Mouse (Mus musculus) spleen, postnatal 36 days (tissue): ENCODE measurements around the gene Mt1.
A peak's percentile ranks its signal among the peaks of the same experiment; 100 is the strongest.
"Not testable (repeated sequence)": the region's sequence is repeated elsewhere in the genome, so short reads cannot be mapped to it uniquely, and the experiment has no call there.

Source experiments
- DNase-seq, 2 experiments: peaks; one replicate each; pipeline ENCODE4 v3.0.0; 2022; ENCODE audit warnings: low spot score in 2 of 2, mixed read lengths in 1 of 2

Gene Mt1

DNA sequence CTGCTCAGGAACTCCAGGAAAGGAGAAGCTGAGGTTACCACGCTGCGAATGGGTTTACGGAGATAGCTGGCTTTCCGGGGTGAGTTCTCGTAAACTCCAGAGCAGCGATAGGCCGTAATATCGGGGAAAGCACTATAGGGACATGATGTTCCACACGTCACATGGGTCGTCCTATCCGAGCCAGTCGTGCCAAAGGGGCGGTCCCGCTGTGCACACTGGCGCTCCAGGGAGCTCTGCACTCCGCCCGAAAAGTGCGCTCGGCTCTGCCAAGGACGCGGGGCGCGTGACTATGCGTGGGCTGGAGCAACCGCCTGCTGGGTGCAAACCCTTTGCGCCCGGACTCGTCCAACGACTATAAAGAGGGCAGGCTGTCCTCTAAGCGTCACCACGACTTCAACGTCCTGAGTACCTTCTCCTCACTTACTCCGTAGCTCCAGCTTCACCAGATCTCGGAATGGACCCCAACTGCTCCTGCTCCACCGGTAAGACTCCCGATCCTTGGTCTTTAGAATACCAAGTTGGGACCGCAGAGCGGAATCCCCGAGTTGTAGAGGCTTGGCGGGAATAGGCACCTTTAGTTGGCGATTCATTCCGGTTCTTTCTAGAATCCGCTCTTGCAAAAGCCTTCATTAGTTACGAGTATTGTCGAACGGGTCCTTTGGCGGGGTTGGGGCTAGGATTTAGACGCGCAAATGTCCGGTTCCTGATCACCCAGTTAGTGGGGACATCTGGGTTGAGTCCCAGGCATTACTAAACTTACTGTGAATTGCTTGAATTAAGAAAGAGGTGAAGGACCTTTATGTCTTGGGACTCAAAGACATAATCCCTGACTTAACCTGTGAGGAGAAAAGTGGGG is at the start of gene Mt1:
Gene Mt1 (plus strand): TSS at position 226 of the 856 bp plus-strand sequence.
- DNase-seq, result peak; percentile 66 to 75

DNA sequence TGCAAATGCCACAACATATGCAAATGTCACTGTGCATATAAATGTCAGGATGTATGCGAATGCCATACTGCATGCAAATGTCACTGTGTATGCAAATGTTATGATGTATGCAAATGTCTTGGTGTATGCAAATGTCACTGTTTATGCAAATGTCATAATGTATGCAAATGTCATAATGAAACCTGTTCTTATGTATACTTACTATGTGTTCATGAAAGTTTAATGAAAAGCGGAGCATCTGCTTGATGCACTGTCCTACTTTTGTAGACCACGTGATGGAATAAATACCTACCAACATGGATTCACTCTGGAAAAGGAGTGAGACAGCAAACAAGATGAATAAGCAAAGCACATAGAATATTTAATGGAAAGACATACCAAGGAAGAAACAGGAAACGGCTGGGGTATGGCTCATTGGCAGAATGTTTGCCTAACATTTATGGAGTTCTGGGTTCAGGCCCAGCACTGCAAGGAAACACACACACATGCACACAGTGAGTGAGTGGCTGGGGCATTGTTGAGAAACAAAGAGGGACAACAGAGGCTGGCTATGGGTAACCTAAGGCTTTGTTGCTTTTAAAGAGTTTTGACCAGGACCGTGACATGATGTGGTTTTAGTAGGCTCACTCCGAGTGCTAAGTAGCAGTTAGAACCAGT is 49.6 kb upstream of the Mt1 start:
- DNase-seq, result no peak

GRCm38 (mm10) chr8:94130126-94130525 is 48.8 kb upstream of the Mt1 start:
- no peak for DNase-seq

GRCm38 (mm10) chr8:94132096-94132495 is 46.8 kb upstream of the Mt1 start:
- no peak for DNase-seq

- not testable (repeated sequence) for DNase-seq
Measured at GRCm38 (mm10) chr8:94134601-94135000, 44.3 kb upstream of the Mt1 start.

DNA sequence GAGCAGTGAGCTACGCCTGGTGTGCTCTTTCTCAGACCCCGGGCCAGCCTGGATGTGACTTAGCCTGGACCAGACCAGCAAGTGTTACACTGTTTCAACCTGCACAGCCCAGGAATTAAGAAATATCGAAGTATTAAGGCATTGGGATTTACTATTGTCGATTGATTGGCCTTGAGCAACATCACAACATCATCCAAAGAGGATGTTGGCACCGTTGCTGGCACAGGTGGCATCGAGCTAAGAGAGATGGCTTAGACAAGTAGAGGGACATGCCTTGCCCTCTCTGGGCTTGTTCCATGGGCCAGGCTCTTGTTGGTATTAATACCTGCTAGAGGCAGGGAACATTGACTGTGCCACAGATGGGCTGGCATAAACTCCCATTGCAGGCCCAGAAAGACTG is 43.3 kb upstream of the Mt1 start:
- no peak for DNase-seq

DNA sequence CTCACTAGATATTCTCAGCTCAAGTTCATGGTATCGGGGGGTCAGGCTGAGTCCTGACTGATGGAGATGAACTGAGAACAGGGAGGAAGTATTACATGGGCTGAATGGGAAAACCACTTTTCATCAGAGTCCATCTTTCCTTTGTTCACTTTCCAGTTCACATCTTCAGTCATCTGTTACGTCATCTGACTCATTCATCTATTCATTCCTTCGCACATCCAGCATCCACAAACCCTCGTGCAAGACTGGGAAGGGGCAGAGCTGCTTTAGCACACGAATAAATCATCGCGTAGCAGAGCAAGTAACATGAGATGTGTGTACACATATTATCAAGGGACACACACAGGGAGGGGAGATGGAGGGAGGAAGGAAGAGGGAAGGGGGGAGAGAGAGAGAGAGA is 42.7 kb upstream of the Mt1 start:
- no peak for DNase-seq

DNA sequence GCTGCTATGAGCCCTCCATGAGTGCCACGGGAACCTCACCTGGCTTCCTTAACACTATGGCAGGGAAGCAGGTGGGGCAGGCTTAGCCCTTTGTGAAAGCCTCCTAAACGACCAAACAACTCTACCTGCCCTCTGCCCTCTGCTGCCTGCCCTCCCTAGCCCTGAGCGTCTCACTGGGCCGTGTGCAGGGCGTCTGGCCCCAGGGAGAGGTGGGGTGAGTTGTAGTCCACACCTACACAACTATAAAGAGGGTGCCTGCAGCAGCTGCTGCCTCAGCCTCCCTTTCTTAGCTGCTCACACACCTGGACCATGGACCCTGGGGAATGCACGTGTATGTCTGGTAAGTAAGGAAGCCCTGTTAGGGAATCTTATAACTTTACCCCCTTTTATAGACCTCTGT is 41.9 kb upstream of the Mt1 start, which contains the start of gene Mt4:
Gene Mt4 (plus strand): TSS at position 265 of the 400 bp plus-strand sequence.
- no peak for DNase-seq

DNA sequence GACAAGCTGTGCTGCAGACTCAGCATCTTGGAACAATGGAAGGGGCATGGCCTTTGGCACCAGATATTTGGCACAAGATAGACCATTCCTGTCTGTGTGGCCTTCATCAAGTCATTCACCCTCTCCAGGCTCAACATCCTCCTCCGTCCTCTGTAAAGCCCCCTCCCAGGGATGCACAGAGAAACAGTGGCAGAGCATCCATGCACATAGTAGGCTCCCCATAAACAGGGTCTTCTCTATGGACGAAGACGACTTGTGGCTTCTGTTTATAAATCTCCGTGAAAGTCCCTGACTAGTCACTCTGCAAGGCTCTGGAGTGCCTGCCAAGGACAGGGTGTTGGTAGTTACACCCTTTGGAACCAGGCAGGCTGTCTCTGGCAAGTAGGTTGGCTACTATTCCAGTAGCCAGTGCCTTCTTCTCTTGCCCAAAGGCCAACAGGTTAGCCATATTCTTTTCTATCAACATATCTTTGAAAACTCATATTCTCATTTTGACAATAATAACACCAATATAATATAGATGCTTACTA is 38.6 kb upstream of the Mt1 start:
- DNase-seq, result no peak

DNA sequence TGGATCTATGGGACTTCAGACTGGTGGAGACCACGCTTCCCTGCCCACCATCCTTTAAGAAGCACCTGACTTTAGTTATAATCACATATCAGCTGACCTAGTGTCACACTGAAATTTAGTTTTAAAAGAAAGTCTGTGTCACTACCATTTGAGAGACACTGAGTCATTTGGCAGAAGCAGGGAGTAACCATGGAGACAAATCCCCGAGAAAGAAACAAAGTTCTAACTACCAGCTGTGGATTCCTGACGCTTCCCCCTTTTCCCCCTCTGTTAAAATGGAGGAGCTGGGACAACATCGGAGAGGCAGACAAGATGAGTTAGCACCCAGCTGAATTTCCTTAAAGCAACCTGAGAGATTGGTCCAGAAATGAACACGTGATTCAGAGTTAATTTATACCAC is 30.6 kb upstream of the Mt1 start:
- no peak for DNase-seq

- DNase-seq, result no peak
Measured at GRCm38 (mm10) chr8:94150925-94151324, 28.0 kb upstream of the Mt1 start.

GRCm38 (mm10) chr8:94152513-94153300 is 26.2 kb upstream of the Mt1 start, which contains the start of gene Mt3:
Mt3 (plus strand) TSS chr8:94152607.
- DNase-seq, result no peak

- DNase-seq, result no peak
Measured at GRCm38 (mm10) chr8:94153451-94153850, 25.4 kb upstream of the Mt1 start.

- no peak for DNase-seq
Measured at GRCm38 (mm10) chr8:94154537-94154936, 24.3 kb upstream of the Mt1 start.

- DNase-seq, result no peak
Measured at GRCm38 (mm10) chr8:94156092-94156491, 22.8 kb upstream of the Mt1 start.

DNA sequence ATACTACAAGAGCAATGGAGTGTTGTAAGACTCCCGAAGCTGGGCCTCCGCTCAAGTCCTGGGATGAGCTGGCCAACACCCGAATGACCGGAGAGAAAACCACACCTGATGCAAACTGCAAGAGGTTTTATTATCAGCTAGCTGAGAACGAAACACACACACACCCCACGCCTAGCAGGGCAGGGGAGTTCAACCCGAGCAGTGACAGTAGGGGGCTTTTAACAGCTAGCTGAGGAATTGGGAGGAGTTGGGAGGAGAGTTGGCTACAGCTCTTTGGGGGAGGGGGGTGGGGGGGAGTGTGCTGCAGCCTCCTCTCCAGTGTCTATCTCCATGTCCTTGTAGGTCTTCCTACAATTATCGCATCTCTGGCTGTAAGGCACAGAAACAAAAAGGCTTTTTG is 13.1 kb upstream of the Mt1 start:
- DNase-seq, result not testable (repeated sequence)

DNA sequence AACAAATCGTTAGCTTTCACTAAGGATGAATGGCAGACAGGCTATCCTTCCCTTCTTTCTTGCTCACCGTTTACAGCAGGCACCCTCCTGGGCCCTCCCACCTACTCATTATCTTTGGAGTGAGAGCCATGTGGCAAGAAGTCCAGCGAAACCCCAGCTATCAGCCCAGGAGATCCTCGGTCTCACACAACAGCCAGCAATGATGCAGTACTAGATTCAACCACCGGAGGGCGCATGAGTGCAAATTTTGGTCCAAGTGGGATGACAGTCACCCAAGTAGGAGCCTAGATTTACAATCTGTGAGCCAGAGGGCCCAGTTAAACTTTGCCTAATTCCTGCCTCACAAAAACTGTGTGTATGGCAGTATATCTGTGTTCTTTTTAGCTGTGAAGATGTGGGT is 11.6 kb upstream of the Mt1 start:
- peak; percentile 54 to 63 for DNase-seq

DNA sequence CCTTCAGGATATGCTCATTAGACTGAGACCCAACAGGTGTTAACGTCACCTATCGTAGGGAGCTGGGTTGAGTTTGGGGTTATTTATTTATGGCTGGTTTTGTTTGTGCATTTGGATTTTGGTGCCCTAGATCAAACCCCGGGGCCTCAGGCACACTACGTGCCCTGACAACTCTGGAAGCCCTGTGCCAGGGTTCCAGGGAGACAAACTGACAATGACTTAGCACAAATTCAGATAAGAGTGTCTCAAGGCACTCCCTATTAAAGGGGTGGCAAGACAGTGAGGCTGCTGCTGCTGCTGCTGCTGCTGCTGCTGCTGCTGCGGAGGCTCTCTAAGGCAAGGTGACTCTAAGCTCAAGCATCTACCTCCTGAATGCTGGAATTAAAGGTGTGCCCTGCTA is 9.3 kb upstream of the Mt1 start:
- no peak for DNase-seq

DNA sequence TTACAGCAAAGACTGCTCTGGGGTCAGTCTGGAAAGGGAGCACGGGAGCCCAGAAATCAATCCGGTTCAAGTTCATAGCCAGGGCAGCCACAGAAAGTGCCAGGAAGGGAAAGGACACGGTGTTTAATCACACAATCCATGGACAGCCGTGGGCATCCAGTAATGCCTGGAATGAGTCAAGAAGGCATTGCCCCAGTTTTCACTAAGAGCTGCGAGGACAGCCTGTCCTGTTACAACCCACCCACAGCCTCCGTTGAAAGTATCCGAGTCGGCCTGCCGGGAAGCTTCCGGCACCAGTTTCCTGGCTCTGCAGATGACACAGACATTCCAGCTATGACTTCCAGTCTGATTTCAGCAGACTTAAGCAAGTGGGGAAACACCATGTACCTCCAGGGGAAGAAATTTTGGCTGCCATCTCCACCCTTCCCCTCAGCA is 7.5 kb upstream of the Mt1 start:
- DNase-seq, result no peak

DNA sequence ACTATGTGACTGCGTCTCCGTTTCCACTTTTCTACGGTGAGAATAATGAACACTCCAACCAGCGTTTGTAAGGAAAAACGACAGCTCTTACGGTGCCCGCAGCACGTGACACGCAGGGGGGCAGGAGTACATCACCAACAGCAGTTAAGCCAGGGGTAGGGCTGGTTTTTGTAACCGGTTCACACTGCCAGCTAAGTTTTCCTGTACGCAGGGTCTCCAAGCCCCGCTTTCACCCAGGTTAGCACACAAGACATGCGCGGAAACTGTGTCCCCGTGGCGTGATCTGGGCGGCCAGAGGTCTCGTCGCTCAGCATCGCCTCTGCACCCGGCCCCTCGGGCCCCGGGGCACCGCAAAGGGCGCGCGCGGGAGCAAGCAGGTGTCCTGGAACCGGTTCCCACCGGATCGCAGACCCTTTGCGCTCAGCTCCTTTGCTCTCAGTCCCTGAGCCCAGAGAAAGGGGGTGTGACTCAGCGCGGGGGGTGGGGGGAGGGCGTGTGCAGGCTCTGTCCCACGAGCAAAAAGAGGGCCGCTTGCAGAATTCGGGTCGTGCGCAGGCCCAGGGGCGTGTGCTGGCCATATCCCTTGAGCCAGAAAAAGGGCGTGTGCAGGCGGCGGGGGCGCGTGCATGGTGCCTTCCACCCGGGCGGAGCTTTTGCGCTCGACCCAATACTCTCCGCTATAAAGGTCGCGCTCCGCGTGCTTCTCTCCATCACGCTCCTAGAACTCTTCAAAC is 6.6 kb upstream of the Mt1 start, which contains the start of gene Mt2:
Gene Mt2 (plus strand): TSS at position 590 of the 734 bp plus-strand sequence.
- DNase-seq, result peak; percentile 53 to 73
